Mouse (Mus musculus): Measurements from ENCODE around the gene Tmco1.

The Tmco1 gene

GRCm38 (mm10) chr1:167308261-167309054 is at the start of gene Tmco1:
TSS of gene Tmco1 (plus strand) at chr1:167308378.
- DNase-seq (ENCODE audit: low spot score), result peak; percentile 98

DNA sequence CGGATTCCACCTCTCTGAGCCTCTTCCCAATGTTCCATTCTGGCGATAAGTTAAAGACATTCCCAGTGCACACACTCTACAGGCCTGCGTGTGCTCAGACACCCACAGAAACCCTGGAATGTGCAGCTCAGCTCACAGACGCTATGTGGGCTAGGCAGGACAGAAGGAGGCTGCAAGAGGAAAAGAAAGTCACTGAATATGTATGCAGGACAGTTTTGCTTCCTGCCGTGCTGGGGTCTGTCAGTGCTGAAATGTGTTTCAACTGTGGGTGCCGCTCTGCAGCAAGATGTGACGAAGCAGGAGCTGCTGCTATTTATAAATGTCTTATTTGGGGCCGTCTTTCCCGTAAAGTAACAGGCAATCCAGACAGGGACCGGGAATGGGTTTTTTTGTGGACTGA is 48.5 kb upstream of the Tmco1 start:
- no peak for DNase-seq (ENCODE audit: low spot score)

- DNase-seq (ENCODE audit: low spot score), result no peak
Observed at GRCm38 (mm10) chr1:167261750-167262149, 46.4 kb upstream of the Tmco1 start.

DNA sequence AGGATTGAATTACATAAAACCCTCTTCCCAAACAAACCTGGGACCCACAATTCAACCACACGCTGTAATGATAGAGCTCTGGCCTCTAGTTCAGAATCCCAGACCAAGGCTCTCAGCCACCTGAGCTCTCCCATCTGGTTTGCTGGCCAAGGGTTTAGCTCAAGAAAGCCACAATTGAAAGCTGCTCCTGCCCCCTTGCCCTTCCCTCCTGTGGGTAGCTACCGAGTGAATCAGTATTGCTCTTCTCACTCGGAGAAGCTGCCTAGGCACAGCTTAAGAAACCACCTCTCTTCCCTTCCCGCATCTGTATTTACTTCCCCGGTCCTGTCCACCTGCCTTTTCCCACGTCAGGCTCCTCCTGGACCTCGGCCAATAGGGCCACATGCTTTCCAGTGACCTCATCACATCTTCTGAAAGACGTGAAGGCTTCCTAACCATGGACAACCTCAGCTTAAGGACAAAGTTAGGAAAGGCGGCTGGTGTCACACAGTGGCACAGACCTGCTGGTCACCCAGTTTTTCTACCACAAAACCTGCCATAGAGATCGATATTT is 45.6 kb upstream of the Tmco1 start:
- DNase-seq (ENCODE audit: low spot score), result no peak

- no peak for DNase-seq (ENCODE audit: low spot score)
Observed at GRCm38 (mm10) chr1:167265366-167265765, 42.8 kb upstream of the Tmco1 start.

DNA sequence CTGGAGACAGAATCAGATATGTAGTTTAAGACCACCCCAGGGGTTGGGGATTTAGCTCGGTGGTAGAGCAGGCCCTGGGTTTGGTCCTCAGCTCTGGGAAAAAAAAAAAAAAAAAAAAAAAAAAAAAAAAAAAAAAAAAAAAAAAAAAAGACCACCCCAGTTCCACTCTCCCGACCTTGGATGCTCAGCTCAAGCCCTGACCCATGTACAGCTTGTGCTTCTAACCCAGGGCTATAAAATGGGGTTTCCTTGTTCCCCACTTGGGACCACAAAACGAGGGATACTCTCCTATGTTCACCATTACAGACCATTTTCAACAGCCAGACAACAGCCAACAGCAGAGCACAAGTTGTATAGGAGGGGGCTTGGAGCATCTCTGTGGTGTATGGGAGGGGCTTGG is 41.5 kb upstream of the Tmco1 start:
- DNase-seq (ENCODE audit: low spot score), result no peak

DNA sequence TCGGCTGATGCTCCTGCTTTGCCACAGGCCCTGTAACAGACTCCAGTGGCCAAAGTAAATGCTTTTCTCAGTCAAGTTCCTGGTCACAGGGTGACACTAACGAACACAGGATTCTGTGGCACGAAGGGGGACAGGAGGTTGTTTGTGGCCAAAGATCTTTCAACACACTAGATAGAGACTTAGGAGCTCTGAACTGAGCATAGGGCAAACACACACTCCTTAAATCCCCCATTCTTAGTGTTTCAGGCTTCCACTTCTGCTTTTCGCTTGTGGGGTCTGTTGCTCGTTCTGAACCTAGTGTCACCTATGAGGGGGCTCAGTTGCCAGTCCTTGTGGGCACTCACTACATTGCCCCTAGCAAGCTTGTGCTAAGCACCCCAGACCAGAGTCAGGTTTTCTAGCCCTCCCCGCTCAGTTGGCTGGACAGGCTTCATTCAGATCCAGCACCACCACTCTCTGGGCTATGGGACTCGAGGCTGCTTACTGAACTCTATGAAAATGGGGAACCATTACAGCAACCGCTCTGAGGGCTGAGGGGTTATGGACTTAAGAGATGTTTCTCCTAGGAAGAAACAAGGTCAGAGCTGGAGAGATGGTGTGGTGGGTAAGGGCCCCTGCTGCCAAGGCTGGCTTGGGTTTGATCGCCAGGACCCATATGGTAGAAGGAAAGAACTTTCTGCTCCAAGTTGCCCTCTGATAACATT is 39.7 kb upstream of the Tmco1 start:
- DNase-seq (ENCODE audit: low spot score), result no peak

DNA sequence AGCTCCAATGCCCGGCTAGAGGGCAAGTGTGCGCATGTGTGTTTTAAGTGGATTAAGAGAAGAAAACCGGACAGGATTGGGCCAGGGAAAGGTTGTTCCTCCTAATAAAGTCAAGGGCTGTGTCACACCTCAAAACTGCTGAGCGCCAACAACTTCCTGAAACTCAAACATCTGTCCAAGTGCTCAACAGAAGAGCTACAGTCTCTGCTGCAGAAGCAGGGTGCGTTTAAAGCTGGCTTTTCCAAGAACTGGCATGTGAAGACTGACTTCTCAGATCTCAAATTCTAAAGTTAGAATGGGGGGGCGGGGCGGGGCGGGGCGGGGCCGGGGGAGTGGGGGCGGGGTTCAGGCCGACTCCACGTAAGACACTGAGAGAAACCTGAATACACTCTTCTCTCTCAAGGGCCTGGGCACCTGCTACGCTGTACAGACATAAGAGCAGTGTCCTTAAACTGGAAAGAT is 38.8 kb upstream of the Tmco1 start:
- no peak for DNase-seq (ENCODE audit: low spot score)

GRCm38 (mm10) chr1:167269856-167270270 is 38.3 kb upstream of the Tmco1 start:
- DNase-seq (ENCODE audit: low spot score), result no peak

DNA sequence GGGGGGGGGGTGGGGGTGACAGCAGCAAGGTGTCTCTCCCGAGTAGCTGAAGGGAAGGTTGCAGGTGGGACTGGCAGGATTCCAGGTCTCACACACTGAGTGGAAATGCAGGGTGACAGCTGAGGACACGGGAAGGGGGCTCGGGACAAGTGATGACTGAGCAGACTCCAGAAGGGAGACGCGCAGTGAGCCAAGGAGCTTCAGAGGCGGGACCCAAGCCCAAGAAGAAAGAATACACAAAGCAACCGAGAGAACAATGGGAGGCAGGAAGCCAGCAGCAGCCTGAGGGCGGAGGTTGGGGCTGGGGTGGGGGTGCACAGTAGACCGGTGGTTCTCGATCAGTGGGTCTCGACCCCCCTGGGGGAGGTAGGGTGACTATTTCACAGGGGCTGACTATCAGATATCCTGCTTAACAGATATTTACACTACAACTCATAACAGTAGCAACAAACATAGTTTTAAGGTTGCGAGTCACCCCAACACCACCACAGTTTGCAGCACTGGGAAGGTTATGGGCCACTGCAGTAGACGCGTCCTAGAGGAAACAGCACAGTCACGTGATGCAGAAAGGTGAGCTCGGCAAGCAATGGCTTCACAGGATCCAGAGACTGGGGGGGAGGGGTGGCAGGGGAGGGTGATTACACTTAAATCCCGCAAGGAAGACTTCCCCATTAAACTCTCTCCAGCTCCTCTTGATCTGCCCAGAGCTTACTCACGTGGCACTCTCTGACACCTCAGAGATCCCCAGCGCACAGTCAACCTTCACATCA is 37.7 kb upstream of the Tmco1 start:
- DNase-seq (ENCODE audit: low spot score), result no peak

- DNase-seq (ENCODE audit: low spot score), result no peak
Observed at GRCm38 (mm10) chr1:167271304-167271703, 36.9 kb upstream of the Tmco1 start.

DNA sequence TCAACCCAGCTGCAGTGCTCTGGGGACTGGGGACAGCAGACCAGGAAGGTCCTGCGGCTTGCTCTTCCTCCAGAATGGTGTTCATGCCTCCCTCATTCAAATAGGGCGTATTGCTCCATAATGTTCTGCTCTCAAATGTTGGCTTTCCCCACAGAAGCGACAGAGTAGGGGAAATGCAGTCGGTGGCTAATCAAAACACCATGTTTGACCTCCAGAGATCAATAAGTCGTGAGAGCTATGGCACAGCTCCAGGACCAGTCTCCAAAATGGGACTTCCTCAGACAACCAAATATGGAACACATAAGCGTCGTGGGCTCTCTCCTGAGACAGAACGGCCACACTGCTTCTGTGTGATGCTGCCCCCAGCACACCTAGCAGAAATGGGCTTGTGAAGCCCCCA is 36.3 kb upstream of the Tmco1 start:
- no peak for DNase-seq (ENCODE audit: low spot score)

GRCm38 (mm10) chr1:167273380-167274163 is 34.6 kb upstream of the Tmco1 start:
- no peak for DNase-seq (ENCODE audit: low spot score)

DNA sequence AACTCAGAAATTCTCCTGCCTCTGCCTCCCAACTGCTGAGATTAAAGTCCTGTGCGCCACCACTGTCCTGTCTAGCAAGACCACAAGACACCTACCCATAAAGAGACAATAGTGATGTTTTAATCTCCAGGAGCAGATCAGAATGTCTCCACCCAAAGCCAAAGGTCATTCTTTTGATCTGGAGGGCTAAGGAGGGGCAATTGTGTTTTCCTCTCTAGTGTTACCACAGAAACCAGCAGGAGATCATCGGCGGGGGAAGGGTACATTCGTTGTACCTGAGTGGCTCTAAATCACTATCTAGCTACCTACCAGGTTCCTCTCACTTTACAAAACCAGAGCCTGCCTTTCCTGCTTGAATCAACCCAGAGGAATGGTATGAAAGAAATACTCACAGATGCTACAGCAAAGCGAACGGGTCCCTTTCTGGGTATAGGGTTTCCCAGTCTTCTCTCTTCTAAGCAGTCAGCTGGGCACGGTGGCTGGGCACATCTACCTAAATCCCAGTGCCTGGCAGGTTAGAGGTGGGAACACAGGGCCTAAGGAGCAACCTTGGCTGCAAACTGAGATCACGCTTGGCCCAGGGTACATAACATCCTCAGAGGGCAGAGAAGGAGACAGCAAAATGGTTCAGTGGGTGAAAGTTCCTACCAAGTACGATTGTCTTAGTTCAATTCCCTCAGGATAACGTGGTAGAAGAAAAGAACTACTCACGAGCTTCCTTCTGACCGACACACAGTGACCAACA is 33.4 kb upstream of the Tmco1 start:
- DNase-seq (ENCODE audit: low spot score), result no peak

DNA sequence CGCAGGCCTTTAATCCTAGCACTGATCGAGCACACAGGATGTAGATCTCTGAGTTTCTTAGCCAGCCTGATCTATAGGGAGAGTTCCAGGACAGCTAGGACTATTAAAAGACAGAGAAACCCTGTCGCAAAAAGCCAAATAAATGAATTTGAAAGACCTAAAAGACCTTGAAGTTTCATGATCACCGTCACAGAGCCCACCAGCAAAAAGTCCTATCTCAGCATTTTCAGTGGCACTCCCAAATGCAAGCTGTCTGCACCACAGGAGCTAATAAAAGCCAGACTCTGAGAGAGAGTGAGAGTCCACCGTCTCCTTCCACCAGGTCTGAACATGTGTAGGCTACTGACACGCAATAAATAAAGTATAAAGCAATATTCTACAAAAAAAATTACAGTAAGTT is 29.8 kb upstream of the Tmco1 start:
- no peak for DNase-seq (ENCODE audit: low spot score)

DNA sequence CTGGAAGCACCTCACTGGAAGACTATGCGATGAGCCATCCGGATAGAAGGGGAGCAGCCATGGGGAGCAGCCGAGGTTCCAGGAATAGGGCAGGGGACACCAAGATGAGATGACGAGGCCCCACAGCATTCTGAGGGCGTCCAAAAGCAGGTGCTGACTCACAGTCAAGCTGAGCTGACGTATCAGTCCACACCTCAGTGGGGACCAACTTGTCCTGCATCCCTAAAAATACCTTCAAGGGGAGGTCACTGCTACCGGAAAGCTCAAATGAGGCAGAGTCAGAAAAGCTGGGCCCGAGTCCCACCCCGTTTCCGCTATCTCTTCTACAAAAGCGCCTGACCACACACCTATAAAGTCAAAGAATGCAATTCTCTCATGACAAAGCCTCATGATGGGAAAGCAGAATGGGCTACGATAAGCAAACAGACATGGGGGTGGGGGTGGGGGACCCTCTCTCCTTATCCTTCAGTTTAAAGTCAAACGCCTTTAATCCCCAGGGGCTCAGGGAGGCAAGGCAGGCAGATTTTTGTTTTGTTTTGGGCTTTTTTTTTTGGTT is 28.9 kb upstream of the Tmco1 start:
- DNase-seq (ENCODE audit: low spot score), result no peak

GRCm38 (mm10) chr1:167280061-167280460 is 28.1 kb upstream of the Tmco1 start:
- DNase-seq (ENCODE audit: low spot score), result peak; percentile 57

DNA sequence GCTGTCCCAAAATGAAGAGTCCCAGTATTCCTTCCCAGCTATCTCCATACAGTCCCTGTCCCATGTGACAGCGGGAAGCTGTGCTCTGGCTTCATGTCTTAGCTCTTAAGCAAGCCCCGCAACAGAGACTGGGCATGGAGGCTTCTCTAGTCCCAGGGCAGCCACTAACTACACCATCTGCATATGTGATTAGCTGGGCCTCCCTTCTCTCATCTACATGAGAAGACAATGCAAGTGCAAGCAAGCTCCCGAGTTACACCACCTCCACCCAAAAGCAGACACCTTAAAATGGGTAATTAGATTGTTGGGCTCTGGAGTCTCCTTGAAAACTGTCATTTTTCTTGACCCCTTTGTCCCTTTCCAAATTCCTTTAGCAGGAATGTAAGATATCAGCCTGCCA is 26.1 kb upstream of the Tmco1 start:
- DNase-seq (ENCODE audit: low spot score), result no peak

- no peak for DNase-seq (ENCODE audit: low spot score)
Observed at GRCm38 (mm10) chr1:167282768-167283167, 25.4 kb upstream of the Tmco1 start.

- DNase-seq (ENCODE audit: low spot score), result peak; percentile 40
Observed at GRCm38 (mm10) chr1:167283441-167284257, 24.5 kb upstream of the Tmco1 start.
